Mouse (Mus musculus) bone marrow macrophage, adult 2 months (primary cell): ENCODE measurements around the gene Fbln2.

Source experiments
- CTCF ChIP-seq: IDR thresholded peaks from 2 replicates; pipeline ENCODE4 v1.5.1; 2012; ENCODE audit warnings: low read depth, mild to moderate bottlenecking, low read length, moderate library complexity
- POLR2A ChIP-seq: IDR thresholded peaks from 2 replicates; pipeline ENCODE4 v1.6.1; 2012; ENCODE audit warnings: mild to moderate bottlenecking, low read depth, low read length, borderline replicate concordance

DNA sequence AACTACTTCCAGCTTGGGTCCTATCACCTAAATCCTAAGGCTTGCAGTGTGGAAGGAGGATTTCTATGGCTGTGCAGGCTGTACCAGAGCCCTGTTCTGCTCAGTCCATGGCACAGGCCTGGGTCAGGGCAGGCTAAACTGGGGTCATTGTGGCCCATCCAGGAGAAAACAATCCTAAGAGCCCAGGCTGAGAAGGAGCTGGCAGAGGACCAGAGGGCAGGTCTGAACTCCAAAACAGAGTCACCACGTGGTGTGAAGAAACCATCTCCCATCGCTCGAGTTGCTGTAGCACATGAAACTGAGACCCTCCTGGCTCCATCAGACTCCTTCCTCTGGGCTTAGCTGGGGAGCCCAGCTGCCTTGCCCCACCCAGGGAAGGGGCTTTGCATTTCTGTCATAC is 6.9 kb upstream of the Fbln2 start:
- TF ChIP-seq CTCF (no peak), POLR2A (no peak)
